Mouse (Mus musculus) thymus, postnatal 0 days (tissue): ENCODE results near the gene Uncx. TPM values are rescaled to one million over a fixed set of nuclear protein-coding genes. Genes with fewer than 3 reads are reported as not detected.

Experiments
- DNase-seq: peaks from one replicate; pipeline ENCODE4 v3.0.0-alpha.2; 2015; ENCODE audit warnings: low spot score
- polyA plus RNA-seq: library from polyadenylated mRNA; unstranded; fragments of >200 nt; fragmentation: Nextera tagmentation; extraction: Ambion mirVana; gene quantifications from 2 replicates; pipeline ENCODE4 v1.2.1, GENCODE M21; 2015

Gene Uncx
- 0.06 and 0.17 TPM in 2 replicates for polyA plus RNA-seq

DNA sequence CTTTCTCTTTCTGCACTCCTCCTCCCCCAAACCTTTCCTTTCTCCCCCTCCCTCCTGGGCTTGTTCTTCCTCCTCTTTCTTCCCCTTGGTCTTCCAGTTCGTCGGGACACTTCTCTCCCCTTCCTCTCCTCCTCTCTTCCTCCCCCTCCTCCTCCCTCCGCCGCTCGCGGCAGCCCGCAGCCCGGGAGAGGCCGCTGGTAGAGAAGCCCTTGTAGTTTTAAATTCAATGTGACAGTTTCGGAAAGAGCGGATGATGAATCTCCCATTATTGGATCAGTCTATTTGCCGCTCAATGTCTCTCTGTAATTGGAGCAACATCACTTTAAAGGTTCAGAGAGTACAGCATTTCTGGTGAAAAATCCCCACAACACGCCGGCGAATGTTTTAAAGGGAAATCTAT, at the start of gene Uncx:
TSS of gene Uncx (plus strand) at position 281 of the 400 bp plus-strand sequence.
- no peak for DNase-seq

DNA sequence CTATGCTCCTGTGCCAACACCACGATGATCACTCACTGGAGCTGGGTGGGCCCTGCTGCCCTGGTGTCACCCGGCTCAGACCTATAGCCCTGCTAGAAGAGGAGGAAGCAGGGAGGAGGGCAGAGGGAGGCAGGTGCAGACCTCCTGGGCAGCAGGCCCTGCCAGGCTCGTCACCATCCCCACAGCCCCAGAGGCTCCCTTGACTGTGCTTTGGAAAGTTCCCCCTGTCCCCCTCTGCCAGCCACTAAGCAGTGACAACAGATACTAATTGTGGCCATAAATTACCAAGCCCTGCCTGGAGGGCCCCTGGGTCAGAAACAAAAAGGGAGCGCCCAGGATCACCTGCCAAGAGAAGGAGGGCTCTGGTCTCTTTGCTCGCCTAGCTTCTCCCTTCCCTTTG, 49.6 kb upstream of the Uncx start:
- DNase-seq = no peak

DNA sequence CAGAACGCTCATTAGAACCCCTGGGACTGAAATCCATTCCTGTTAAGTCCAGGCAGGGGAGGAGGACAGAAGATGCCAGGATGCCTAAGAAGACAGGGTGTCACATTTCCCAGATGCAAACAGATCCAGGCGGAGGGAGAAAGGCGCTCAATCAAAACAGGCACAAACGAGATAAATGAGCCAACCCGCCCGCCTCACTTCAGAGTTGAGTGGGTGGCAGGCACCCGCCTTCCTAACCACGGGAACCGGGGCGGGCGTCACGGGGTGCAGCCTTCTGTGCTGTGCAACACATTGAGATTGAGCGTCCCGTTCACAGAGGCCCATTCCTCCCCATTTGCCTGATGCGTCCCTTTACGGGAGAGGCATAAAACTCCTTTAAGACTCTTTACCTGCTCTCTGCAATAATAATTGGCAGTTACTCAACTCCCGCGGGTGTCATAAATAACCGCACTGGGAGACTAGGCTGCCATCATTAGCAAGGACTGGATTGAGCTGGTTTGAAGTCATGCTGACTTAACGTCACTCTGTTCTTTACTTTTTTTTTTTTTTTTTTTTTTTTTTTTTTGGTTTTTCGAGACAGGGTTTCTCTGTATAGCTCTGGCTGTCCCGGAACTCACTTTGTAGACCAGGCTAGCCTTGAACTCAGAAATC, 48.1 kb upstream of the Uncx start:
- peak; percentile 8 for DNase-seq

DNA sequence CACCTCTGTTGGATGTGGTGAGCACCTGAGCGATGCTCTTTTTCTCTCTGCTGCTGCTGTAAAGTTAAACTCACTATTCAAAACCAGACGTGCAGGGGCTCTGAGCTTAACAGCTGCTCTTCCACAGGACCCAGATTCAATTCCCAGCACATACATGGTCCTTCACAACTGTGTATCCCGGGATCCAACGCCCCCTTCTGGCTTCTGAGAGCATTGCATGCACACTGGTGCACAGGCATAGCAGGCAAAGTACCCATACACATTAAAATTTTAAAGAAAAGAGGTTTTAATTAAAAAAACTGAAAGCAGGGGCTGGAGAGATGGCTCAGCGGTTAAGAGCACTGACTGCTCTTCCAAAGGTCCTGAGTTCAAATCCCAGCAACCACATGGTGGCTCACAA, 46.4 kb upstream of the Uncx start:
- DNase-seq = no peak

DNA sequence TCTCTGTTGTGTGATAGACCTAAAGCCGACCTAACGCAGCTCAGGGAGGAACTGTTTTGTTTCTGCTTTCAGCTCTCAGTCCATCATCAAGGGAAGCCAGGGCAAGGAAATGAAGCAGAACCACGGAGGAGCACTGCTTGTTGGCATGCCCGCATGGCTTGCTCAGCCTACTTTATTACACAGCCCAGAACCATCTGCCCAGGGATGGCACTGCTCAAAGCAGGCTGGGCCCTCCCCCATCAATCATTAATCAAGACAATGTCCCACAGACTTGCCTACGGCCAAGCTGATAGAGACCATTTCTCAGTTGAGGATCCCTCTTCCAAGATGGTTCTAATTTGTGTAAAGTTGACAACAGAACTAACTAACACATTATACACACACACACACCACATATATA, 44.5 kb upstream of the Uncx start:
- no peak for DNase-seq

DNA sequence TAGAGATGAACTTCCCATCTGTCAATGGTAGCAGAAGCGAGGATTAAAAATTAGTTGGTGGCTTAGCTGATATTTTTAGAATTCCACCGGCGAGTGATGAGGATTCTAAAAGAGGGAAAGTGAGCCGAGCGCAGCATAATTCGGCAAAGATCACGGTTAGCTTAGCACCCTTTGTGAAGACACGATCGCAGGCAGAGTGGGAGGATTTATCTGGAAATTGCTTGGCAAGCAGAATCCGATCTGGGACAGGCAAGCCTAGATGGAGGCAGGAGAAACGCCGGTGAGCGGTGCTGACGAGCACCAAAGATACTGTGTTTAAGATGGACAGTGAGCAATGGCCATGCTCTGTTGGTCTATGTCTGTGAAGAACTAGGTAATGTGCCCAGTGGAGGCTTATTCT, 41.0 kb upstream of the Uncx start:
- no peak for DNase-seq

DNA sequence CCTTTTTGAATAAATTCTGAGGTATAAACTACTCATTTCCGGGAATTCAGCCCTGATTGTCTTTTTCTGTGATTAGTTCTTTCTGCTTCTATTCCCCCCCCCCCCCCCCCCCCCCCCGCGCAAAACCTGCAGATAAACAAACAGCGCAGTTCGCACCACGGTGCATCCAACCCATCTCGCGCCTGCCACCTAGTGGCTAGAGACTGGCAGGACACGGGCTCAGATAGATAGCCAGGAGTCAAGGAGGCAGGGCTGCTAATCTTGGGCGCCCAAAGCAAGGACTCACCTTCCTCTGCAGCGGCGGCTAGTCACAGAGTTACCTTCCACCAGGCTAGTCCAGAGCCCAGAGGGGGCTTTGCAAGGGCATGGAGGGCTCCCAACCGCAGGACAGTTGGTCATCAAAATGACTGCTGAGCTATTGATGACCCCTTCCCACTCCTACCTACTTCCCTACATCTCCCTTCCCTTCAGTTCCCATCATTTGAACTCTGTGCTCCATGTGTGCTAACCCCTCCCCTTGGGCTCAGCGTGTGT, 38.2 kb upstream of the Uncx start:
- DNase-seq = peak; percentile 74

DNA sequence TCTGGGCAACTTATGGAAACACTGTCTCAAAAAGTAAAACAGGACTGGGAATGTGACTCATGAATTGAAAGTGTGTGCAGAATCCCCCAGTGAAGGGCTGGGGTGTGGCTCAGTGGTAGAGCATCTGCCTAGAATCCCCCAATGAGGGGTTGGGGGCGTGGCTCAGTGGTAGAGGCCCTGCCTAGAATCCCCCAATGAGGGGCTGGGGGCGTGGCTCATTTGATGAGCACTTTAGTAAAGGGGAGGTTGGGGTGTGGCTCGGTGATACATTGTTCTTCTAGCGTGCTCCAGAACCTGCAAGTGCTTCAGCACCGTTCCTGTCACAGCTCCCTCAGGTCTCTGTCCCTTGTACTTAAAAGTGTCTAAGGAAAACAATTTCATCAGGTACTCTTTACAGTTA, 37.1 kb upstream of the Uncx start:
- DNase-seq = peak; percentile 15

DNA sequence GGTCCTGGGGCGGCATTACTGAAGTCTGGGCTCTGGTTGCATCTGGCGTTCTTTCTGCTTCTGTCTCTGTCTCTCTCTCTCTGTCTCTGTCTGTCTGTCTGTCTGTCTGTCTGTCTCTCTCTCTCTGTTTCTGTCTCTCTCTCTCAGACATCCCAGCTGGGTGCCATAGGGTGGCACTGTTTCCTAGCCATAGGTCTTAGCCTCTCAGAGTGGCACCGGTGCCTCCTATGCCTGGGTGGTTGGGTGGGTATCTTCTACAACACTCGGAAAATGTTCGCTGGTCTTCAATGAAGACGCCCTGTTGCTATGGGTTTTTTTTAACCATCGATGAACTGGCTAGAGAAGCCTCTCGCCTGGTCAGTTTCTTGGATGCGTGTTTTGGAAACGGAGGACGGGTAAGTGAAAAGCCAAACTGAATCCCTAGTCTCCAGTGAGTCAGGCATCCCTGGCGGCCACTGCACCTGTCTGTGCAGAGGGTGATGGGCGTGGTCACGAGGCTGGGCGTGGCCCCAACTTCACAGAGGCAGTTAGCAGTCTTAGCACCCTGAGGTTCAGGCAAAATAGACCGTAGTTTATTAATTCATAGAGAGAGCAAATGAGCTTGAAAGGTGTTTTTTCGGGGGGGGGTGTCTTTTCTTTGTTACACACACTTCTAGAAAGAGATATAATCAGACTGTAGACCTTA, 32.5 kb upstream of the Uncx start:
- DNase-seq = peak; percentile 27

DNA sequence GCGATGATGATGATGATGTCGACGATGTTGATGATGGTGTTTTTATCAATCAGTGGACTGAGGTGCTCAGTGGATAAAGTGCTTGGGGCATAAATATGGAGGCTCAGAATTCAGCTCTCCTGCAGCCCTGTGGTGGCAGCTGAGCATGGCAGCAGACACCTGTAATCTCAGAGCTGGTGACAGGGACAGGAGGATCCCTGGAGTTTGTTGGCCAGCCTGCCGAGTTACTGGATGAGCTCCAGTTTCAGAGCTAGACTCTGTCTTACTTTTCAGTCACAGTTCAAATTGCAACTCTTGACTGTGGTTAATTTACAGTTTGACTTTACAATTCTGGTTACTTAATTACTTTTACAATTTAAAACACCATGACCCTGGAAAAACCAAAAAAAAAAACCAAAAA, 31.1 kb upstream of the Uncx start:
- no peak for DNase-seq

DNA sequence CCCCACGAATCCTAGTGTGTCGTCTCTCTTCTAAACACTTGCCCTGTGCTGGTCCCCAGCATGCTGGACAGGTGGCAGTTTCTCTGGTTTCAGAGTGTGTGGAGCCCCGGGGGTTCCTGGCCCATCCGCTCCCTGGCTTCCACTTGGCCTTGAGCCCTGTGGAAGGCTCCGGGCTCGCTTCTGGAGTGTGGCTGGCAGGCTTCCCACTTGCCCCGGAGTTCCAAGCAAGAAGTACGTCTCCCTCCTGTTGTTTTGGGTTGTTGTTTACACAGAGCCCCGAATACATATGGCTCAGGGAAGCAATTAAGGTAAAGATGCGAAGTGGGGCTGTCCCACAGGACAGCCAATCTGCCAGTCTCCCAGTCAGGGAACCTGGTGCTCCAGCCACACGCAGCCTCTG, 27.0 kb upstream of the Uncx start:
- DNase-seq = no peak

DNA sequence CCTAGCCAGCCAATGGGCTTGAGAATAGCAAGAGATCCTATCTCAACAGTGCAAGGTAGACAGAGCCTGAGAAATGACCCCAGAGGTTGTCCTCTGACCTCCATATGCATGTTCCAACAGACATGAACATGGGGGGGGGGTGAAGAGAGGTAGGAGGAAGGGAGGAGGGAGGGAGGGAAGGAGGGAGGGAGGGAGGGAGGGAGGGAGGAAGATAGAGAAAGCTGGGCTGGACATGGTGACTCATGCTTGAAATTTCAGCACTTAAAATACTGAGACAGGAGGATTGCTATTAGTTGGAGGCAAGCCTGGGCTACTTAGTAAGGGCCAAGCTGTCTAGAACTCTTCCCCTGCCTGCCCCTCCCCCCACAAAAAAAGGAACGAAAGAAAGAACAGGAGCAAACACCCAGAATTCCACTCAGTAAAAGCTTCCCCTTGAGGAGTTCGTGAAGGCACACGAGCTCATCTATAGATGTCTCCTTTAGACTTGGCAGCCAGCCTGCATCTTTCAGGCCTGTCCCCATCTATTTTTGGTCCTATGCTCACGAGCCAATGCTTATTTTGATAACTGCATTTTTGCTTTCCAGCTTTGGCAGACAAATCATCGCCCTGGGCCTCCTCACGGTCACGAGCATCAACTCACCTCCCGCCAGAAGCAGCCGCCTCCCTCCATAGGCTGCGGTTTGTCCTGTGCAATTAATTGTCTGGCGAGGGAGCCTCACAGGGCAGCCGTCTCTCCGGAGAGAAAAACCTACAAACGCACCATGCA, 23.0 kb upstream of the Uncx start:
- DNase-seq = no peak

DNA sequence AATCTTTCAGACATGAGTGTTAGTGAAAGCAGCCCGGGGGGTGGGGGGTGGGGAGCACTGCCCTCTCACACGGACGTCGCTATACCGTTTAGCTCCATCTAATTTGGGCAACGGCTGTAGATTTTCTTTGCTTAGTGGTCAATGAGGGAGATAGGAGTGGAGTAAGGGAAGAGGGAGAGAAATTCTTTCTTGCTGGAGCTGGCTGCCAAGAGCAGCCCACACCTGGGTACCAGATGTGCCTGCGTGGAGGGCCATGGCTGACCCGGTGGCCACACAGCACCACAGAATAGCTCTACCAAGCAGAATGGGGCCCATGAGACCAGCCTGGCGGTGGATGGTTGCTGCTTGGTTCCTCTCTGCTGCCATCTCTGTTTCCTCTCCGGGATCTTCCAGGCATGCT, 21.3 kb upstream of the Uncx start:
- DNase-seq = no peak

DNA sequence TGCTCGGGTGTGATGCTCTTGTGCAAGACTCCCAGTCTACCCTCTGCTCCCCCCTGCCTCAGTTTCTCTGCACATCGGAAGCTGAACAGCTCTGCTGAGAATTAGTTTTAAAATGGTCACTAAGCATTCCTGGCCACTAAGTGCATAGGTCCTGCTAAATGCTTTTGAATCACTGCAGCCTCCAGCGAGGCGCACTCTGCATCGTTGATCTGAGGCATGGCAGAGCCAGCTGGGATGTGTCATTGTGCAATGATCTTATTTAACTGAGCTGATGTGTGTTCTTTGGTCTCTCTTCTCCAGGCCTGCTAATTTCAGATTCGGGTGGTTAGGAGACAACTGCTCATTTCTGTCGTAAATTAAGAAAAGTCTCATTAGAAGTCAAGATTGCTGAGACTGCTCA, 14.4 kb upstream of the Uncx start:
- no peak for DNase-seq

DNA sequence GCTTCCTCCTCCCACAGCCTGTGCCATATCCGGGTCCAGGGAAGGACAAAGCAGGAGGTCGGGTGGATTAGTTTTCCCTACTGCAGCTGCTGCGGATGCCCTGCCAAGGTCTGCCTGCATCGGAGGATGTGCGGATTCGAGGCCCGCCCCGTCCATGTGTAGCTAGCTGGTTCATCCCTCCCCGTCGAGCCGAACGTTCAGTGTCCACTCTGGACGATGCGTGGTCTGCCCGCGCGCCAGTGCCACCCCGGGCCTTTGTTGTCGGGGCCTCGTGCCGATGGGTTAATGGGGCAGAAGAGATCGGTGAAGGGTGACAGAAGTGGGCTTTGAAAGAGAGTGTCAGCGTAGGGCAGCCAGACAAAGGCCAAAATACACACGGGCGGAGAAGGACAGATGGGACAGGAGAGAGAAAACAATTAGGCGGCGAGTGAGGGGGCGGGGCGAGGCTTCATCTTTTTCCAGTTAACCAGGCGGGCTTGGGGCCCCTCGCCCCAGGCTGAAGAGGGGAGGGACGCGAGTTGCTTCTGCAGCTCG, 7.8 kb upstream of the Uncx start:
- no peak for DNase-seq

DNA sequence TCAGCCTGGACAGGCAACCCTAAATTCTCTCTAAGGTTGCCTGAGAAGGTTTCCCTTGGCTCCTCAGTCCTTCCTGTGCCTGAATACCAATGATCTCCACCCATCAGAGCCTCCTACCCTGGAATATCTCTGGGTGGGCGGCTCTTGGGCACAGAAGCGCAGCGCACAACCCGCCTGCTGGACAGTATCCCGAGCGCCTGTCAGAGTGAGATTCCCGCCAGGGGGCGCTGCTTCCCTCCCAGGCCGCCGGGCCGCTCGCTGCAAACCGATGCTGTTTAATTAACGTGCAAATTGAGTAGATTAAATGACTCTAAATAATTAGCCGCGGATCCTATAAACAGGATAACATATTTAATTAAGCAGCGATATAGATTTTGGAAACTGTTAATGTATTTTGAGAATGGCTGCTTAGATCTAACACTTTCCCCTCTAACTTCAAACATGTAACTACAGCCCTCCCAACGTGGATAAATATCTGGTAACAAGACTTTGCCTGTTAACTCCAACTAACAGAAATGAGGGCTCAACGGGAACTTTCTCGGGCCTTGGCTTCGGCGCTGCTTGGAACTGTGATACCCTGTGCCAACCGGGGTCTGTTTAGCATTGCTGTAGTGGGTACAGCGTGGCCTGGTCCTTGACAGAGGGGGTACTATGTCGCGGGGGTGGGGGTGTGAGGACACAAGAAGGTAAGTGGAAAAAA, 6.9 kb upstream of the Uncx start:
- DNase-seq = peak; percentile 52

DNA sequence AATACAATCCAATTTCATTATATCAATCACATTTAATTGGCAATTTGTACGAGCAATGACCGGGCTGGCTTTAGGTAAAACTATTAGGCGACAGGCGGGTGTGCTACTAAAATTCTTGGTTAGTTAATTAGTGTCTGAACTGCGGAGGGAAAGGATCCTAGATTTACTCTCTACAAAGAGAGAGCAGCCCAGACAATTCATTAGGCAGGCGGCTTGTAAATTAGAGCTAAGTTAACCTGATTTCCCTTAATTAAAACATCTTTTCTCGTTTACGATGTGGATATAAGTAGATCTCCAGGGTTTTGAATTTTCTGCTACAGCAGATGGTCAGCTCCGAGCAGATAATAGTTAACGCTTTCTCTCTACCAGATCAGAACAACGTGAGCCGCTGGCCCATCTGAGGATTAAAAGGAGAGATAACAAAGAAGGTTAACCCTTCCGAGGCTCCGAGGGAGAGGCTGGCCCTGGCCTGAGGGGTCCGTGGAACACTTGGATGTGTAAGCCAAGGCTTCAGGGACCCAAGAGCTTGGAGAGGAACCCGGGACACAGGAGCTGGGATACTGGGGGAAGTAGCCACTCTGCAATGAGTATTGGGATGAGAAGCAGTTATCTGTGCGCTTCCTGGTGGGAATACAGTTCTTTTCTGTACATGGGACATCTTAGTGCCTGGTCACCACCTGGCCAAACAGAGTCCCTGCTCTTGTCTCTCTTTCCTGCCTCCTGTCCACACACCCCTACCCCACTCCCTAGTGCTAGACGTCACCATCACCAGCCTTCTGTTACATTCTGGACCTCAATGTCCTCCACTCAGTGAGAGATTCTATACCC, 6.2 kb upstream of the Uncx start:
- no peak for DNase-seq

DNA sequence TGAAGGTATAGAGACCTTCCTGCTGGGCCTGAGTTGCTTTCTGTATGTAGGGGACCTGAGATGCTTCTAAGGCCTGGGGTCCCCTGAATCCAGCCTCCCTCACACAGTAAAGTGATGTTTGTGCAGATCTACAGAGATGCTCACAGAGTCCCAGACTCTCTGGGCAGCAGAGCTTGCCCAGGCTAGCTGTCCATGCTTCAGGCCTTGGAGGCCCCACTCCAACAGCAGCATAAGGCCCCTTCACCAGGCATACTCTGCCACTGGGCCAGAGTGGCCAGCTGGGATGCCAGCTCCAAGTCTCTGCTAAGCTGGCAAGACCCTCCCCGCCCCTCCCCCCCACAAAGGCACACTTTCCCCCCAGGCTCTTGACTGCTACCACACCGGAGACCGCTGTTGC, 5.6 kb upstream of the Uncx start:
- DNase-seq = no peak

DNA sequence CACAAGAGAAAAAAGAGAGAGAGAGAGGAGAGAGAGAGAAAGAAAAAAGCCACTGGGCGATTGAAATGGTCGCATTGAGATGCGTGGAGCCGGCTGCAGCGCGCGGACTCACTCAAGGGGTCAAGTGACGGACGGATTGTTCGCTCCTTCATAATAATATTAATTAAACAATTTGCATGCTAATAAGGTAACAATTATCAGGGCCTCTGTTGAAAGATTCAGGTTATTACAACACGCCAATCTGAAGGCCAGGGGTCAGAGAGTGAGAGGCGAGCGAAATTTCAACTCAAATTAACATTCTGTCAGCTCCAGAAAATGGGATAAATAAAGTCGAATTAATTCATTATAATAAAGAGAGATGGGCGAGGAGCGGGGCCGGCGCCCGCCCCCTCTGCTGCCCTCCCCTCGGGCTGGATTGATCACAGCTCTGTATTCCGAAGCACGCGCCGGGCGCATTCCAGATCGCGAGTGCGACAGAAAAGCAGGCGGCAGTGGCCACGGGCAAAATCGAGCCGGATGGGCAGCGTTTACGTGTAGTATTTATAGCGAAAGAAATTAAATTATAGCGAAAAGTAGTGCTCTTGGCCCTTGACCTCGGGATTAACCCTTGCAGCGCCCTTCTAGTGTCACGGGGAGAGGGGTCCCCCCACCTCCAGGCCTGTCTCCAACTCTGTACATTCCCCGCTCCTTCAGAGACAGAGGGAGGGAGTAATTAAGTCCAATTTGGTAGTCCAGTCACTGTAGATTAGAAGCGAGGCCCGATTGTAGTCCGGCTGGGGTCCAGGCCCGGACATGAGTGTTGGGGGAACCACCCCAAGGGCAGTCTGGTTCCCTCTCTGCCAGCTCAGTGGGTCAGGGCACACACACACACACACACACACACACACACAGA, 1.9 kb upstream of the Uncx start:
- DNase-seq = no peak

DNA sequence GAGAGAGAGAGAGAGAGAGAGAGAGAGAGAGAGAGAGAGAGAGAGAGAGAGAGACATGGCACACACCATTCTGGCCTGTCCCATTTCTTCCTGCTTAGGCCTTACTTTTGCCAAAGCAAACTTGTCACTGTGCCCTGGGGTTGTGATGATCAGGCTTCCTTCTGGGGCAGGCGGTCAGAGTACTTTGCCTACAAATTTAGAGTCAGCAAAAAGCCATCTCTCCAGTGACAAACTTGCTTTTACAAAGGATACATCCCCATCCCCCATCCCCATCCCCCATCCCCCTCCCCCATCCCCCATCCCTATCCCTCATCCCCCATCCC, 1.3 kb upstream of the Uncx start:
- DNase-seq = no peak
